Mouse (Mus musculus): Measurements from ENCODE around the gene Cd164. TPM values are rescaled to one million over a fixed set of nuclear protein-coding genes. Genes with fewer than 3 reads are reported as not detected.

Cd164 gene
- polyA plus RNA-seq, 1 experiment from 2014 or later = 184 TPM

DNA sequence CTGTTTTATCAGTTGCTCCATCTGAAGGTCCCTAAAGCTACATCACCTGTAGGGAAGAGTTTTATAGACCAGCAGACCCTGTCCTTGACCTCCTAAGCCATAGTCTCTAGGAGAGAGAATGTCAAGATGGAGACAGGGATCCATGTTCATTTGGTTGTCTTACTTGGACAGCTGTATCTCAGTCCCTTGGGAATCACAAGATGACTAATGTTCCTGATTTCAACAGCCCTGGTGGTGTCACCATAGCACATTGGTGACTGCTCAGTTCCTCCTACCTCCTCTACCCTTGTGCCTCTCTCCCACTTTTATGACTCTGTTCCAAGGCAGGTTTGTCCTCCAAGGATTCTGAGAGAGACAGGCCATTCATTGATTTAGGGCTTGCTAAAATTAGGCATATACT, 4.3 kb upstream of the Cd164 start:
- Histone ChIP-seq H3K4me3 (replicated peaks; ENCODE audit: low read depth, low read length) (no peak overlapping the region), H3K4me2 (ENCODE audit: low read length) (no peak overlapping the region), H3K27me3 (ENCODE audit: insufficient read depth, low read length) (no peaks in the 10 kb centered on the region), H3K4me1 (replicated peaks; ENCODE audit: insufficient read depth, low read length) (no peaks in the 10 kb centered on the region), H3K27ac (no peak overlapping the region), H3K36me3 (ENCODE audit: insufficient read depth, low read length) (no peaks in the 10 kb centered on the region), H3K9me3 (replicated peaks; ENCODE audit: low read length) (no peaks in the 10 kb centered on the region), H3K9ac (ENCODE audit: low read depth, low read length) (no peak overlapping the region)
- ATAC-seq (replicated peaks; ENCODE audit: low FRiP score, low read depth) (no peak), DNase-seq (ENCODE audit: low spot score) (no peak)
- no peak for TF ChIP-seq CTCF (IDR thresholded peaks at IDR 0.05; ENCODE audit: low read depth)

GRCm38 (mm10) chr10:41518508-41518980, 670 bp upstream of the Cd164 start:
- H3K4me2 ChIP-seq (ENCODE audit: low read length) = peak overlapping the region; percentile 61
- no peaks in the 10 kb centered on the region for H3K36me3 ChIP-seq (ENCODE audit: insufficient read depth, low read length)
- H3K27ac ChIP-seq = peak overlapping the region; percentile 97
- H3K4me3 ChIP-seq (replicated peaks; ENCODE audit: low read depth, low read length) = peak overlapping the region; percentile 93
- DNase-seq (ENCODE audit: low spot score) = peak; percentile 92
- WGBS = under 1% methylated on average over 23 of the region's 23 CpGs
- TF ChIP-seq CTCF (IDR thresholded peaks at IDR 0.05; ENCODE audit: low read depth) = peak; percentile 74
- H3K9me3 ChIP-seq (replicated peaks; ENCODE audit: low read length) = no peaks in the 10 kb centered on the region
- ATAC-seq (replicated peaks; ENCODE audit: low FRiP score, low read depth) = peak; percentile 45
- peak overlapping the region; percentile 94 for H3K9ac ChIP-seq (ENCODE audit: low read depth, low read length)
- 0 out of 2 replicates have a peak, but pooled peaks cover 7% of the 10 kb centered on the region for H3K4me1 ChIP-seq (replicated peaks; ENCODE audit: insufficient read depth, low read length)
- no peaks in the 10 kb centered on the region for H3K27me3 ChIP-seq (ENCODE audit: insufficient read depth, low read length)

DNA sequence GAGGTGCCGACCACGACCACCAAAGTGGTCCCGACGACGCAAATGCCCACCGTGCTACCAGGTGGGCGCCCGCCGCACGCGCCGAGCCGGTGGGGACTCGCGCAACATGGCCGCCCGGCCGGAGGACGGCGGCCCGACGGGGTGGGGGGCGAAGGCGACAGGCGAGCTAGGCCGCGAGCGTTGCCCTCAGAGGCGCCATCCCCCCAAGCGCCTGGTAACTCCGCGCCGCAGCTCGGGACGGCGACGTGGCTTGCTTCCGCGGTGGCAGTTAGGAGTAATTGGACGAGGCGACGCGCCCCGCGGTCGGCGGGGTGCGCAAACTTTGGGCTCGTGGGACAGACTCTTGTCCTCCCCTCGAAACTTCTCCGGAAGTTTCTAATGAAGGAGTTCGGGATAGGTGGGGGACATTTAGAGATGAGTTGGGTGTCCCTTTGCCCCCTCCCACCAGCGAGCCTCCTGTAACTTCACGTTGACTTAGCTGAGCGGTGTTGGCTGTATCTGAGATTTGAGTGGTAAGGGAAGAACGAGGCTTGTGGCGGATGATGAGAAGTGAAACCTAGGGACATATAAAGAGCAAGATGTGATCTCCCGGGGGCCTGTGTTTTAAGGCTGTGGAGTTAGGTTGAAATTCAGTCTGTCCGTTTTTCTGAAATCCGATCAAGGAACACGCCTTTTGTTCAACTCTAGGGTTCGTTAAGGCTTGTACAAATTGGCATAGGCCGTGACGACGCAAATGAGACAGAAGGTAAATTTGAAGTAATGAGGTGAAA, 611 bp downstream of the Cd164 start:
- H3K36me3 ChIP-seq (ENCODE audit: insufficient read depth, low read length) = no peaks in the 10 kb centered on the region
- under 1% methylated on average over 65 of the region's 65 CpGs for WGBS

GRCm38 (mm10) chr10:41520410-41520673, 1.1 kb downstream of the Cd164 start:
- 1% methylated on average over 5 of the region's 5 CpGs for WGBS
- peak overlapping the region; percentile 94 for H3K9ac ChIP-seq (ENCODE audit: low read depth, low read length)
- no peak overlapping the region for H3K27ac ChIP-seq
- ATAC-seq (replicated peaks; ENCODE audit: low FRiP score, low read depth) = no peak
- H3K36me3 ChIP-seq (ENCODE audit: insufficient read depth, low read length) = no peaks in the 10 kb centered on the region
- 0 out of 2 replicates have a peak, but pooled peaks cover 7% of the 10 kb centered on the region for H3K4me1 ChIP-seq (replicated peaks; ENCODE audit: insufficient read depth, low read length)
- peak overlapping the region; percentile 93 for H3K4me3 ChIP-seq (replicated peaks; ENCODE audit: low read depth, low read length)
- H3K9me3 ChIP-seq (replicated peaks; ENCODE audit: low read length) = no peaks in the 10 kb centered on the region
- peak overlapping the region; percentile 61 for H3K4me2 ChIP-seq (ENCODE audit: low read length)
- H3K27me3 ChIP-seq (ENCODE audit: insufficient read depth, low read length) = no peaks in the 10 kb centered on the region
- DNase-seq (ENCODE audit: low spot score) = no peak
- TF ChIP-seq CTCF (IDR thresholded peaks at IDR 0.05; ENCODE audit: low read depth) = no peak

More for the DNA sequence above, 611 bp downstream of the Cd164 start:
- no peaks in the 10 kb centered on the region for H3K9me3 ChIP-seq (replicated peaks; ENCODE audit: low read length)
- 0 out of 2 replicates have a peak, but pooled peaks cover 7% of the 10 kb centered on the region for H3K4me1 ChIP-seq (replicated peaks; ENCODE audit: insufficient read depth, low read length)
- H3K9ac ChIP-seq (ENCODE audit: low read depth, low read length) = peak overlapping the region; percentile 94
- H3K27ac ChIP-seq = peak overlapping the region; percentile 97
- H3K4me3 ChIP-seq (replicated peaks; ENCODE audit: low read depth, low read length) = peak overlapping the region; percentile 93
- DNase-seq (ENCODE audit: low spot score) = peak; percentile 67
- H3K27me3 ChIP-seq (ENCODE audit: insufficient read depth, low read length) = no peaks in the 10 kb centered on the region
- peak; percentile 1; the same call in 1 of the 2 replicates for TF ChIP-seq CTCF (IDR thresholded peaks at IDR 0.05; ENCODE audit: low read depth)
- peak overlapping the region; percentile 61 for H3K4me2 ChIP-seq (ENCODE audit: low read length)
- peak; percentile 44; the same call in 1 of the 2 replicates for ATAC-seq (replicated peaks; ENCODE audit: low FRiP score, low read depth)

DNA sequence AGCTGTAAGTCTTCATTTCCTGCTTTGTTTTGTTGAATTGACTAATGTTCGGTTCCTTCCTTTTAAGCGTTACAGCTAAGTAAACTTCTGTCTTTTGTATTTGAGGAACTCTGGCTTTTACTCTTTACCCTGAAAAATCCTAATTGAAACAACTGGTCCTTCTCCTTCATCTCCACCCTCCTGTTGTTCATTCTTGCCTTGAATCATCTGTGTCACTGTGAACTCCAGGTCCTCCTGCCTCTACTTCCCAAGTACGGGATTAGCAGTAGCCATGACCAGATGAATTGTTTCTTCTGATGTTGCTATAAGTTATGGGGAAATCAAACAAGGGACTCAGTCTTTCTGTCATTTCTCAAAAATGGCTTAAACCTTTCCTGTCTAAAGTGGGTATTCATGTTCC, 4.2 kb downstream of the Cd164 start:
- WGBS = 65% methylated on average over 3 of the region's 3 CpGs
- no peak overlapping the region for H3K27ac ChIP-seq
- 0 out of 2 replicates have a peak, but pooled peaks cover 7% of the 10 kb centered on the region for H3K4me1 ChIP-seq (replicated peaks; ENCODE audit: insufficient read depth, low read length)
- no peaks in the 10 kb centered on the region for H3K27me3 ChIP-seq (ENCODE audit: insufficient read depth, low read length)
- H3K9me3 ChIP-seq (replicated peaks; ENCODE audit: low read length) = no peaks in the 10 kb centered on the region
- no peak for TF ChIP-seq CTCF (IDR thresholded peaks at IDR 0.05; ENCODE audit: low read depth)
- no peak overlapping the region for H3K9ac ChIP-seq (ENCODE audit: low read depth, low read length)
- no peak overlapping the region for H3K4me3 ChIP-seq (replicated peaks; ENCODE audit: low read depth, low read length)
- DNase-seq (ENCODE audit: low spot score) = peak; percentile 17
- H3K4me2 ChIP-seq (ENCODE audit: low read length) = no peak overlapping the region
- peaks cover 6% of the 10 kb centered on the region; the same call in 1 of the 2 replicates for H3K36me3 ChIP-seq (ENCODE audit: insufficient read depth, low read length)
- no peak for ATAC-seq (replicated peaks; ENCODE audit: low FRiP score, low read depth)

- no peak overlapping the region for H3K4me2 ChIP-seq (ENCODE audit: low read length)
- 82% methylated on average over 1 of the region's 1 CpGs for WGBS
- TF ChIP-seq CTCF (IDR thresholded peaks at IDR 0.05; ENCODE audit: low read depth) = no peak
- H3K9ac ChIP-seq (ENCODE audit: low read depth, low read length) = no peak overlapping the region
- no peaks in the 10 kb centered on the region for H3K9me3 ChIP-seq (replicated peaks; ENCODE audit: low read length)
- no peak for DNase-seq (ENCODE audit: low spot score)
- H3K4me1 ChIP-seq (replicated peaks; ENCODE audit: insufficient read depth, low read length) = 0 out of 2 replicates have a peak, but pooled peaks cover 7% of the 10 kb centered on the region
- no peak overlapping the region for H3K27ac ChIP-seq
- H3K36me3 ChIP-seq (ENCODE audit: insufficient read depth, low read length) = peaks cover 21% of the 10 kb centered on the region
- no peaks in the 10 kb centered on the region for H3K27me3 ChIP-seq (ENCODE audit: insufficient read depth, low read length)
- no peak for ATAC-seq (replicated peaks; ENCODE audit: low FRiP score, low read depth)
- H3K4me3 ChIP-seq (replicated peaks; ENCODE audit: low read depth, low read length) = no peak overlapping the region
Observed at GRCm38 (mm10) chr10:41525696-41526095, 6.5 kb downstream of the Cd164 start.
